Mouse (Mus musculus) gonadal fat pad, adult 2 months (tissue): ENCODE data around the gene Acer3. TPM values are rescaled to one million over a fixed set of nuclear protein-coding genes. Genes with fewer than 3 reads are reported as not detected.

Experiments used
- DNase-seq: peaks from one replicate; pipeline ENCODE4 v3.0.0-alpha.2; 2012; ENCODE audit warnings: low read depth
- polyA plus RNA-seq: library from polyadenylated mRNA; depleted of rRNA; stranded (reverse); fragments of >200 nt; gene quantifications from 2 replicates; pipeline ENCODE4 v1.2.3, GENCODE M21; 2012; rRNA removed

Acer3 gene
- 8.2 and 17.9 TPM in 2 replicates for polyA plus RNA-seq

- DNase-seq, result no peak
These were observed at the start of gene Acer3 for GRCm38 (mm10) chr7:98321083-98321482. Gene Acer3, minus strand, starts transcription at chr7:98321208.

GRCm38 (mm10) chr7:98369762-98370369, 48.9 kb upstream of the Acer3 start:
- DNase-seq, result no peak

GRCm38 (mm10) chr7:98361662-98362061, 40.7 kb upstream of the Acer3 start:
- DNase-seq, result no peak

DNA sequence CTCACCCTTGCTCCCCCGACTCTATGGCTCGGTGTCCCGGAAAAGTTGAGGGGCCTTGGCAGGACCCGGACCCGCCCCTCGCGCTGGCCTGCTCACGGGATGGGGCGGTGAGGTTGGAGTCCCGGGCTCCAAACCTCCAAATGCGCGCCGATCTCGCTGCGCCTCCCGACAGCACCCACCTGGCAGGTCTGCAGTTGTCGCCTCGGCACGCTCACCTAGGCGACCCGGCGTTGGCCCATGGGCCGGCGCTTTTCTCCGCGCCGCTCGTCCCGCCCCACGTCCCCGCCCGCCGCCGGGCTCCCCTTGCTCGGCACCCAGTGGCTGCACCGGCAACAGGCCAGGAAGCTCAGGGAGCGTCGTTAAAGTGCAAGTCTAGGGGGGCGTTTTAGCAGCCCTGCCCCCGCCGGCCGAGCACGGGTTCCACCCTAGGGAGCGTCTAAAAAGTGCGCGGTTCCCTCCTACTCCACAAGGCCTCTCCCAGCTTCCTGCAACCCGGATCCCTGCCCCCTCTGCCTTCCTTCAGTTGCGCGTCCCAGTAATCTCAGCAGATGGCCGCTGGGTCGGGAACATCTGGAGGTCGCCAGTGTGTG, 40.1 kb upstream of the Acer3 start, which contains the start of gene Tsku:
Gene Tsku (minus strand): TSS at position 266 of the 590 bp plus-strand sequence.
- DNase-seq, result no peak

GRCm38 (mm10) chr7:98360621-98360990, 39.6 kb upstream of the Acer3 start:
- DNase-seq, result no peak

GRCm38 (mm10) chr7:98359951-98360620, 39.1 kb upstream of the Acer3 start:
- DNase-seq, result no peak

DNA sequence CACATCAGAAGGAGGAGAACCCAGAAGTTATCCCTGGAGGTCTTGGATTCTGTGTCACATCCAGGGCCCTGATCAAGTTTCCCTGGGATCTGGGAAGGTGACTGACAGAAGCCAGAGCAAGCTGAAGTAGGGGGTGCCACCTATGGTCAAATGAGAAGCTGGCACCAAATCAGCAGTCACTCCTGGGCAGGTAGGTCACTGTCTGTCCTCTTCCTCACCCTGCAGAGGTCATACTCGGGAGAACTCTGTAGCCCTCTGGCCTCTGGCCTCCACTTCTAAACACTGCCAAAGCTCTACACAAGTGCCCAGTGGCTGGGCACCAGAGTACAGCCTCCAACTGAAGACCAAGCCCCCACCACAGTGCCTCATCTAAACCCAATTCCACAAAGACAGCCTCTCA, 37.0 kb upstream of the Acer3 start:
- no peak for DNase-seq

DNA sequence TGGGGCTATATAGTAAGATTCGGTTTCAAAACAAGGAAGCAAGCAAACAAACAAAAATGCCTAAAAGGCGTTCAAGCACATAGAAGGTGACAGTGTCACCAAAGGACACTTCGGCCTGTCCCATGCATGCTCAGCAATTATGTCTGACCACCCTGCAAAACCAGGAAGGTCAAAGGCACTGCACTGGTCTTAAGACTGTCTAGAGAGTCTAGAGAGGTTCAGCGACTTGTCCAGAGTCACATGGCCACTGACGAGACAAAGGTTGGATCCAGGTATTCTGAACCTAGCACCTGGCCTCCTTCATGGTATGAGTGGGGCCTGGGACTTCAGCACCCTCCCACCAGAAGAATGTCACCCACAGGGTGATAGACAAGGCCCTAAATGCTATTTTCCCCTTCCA, 36.3 kb upstream of the Acer3 start:
- no peak for DNase-seq

DNA sequence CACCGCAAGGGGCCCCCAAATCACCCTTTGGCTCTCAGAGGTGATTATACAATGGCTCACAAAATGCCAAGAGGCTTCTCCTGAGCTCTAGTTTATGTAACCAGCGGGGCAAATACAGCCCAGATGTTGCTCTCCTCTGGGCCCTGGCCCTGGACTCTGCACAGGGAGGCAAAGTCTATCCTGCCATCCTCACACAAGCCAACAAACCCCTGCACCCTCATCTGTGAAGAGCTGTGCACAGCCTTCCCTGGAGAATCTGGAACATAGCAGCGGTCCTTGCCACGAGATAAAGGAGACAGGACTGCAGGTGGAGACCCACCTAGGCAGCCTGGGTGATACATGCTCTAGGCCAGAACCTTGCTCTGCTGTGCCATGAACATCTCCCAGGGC, 33.9 kb upstream of the Acer3 start:
- no peak for DNase-seq

- DNase-seq, result no peak
These were observed 33.3 kb upstream of the Acer3 start for GRCm38 (mm10) chr7:98354160-98354920.

GRCm38 (mm10) chr7:98353616-98354015, 32.6 kb upstream of the Acer3 start:
- DNase-seq, result no peak

DNA sequence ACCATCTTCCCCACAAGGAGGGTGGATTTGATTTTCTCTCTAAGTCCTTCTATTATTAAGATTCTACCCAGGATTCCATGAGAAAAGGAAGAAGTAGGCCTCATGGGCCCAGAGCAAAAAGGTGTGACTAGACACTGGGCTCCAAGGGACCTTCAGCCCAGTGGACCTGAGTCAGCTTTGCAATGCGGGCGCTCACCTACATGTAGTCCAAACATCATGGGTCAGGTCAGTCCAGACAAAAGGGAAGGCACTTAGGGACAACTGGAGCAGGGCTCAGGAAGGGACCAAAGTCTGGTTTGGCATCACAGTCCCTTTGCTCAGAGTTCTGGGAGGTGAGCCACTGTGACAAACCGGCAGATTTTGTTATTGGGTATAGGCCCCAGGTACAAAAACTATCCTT, 30.5 kb upstream of the Acer3 start:
- DNase-seq, result no peak

- DNase-seq, result no peak
These were observed 28.8 kb upstream of the Acer3 start for GRCm38 (mm10) chr7:98349821-98350220.

GRCm38 (mm10) chr7:98349096-98349495, 28.1 kb upstream of the Acer3 start:
- DNase-seq, result no peak

DNA sequence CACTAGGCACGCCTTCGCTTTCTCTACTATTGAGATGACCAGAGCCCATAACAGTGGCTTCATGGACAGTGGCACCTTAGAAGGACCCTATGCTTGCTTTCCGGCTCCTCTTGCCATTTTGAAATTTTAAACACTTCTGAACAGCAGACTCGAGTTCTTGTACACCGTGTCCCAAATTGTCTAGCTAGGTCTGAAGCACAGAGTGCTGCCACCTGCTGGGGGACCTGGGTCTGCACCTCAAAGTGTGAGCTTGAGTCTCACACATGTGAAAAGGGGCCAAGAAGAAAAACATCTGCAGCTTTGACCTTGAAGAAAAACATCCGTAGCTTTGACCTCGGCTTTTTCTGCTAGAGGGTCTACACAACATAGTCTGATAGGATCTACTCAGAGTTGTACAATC, 27.0 kb upstream of the Acer3 start:
- DNase-seq, result no peak

GRCm38 (mm10) chr7:98347471-98347870, 26.5 kb upstream of the Acer3 start:
- no peak for DNase-seq

DNA sequence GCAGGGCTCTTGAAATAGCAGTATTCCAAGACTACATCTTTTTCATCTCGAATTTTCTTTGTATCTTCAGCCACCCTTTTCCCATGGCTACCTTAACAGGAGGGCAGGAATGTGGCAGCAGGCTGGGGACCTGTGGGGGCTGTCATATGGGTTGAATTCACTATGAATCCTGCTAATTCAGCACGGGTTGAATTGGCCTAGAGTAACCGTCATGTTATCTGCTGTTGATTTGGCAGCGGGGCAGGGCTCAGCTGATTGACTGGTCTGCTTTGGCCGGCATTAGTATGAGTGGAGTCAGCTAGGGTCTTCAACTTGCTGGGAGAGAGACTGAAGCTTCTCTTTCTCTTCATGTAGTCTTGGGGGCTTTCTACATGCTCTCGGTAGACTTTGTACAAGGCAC, 24.0 kb upstream of the Acer3 start:
- DNase-seq, result no peak

DNA sequence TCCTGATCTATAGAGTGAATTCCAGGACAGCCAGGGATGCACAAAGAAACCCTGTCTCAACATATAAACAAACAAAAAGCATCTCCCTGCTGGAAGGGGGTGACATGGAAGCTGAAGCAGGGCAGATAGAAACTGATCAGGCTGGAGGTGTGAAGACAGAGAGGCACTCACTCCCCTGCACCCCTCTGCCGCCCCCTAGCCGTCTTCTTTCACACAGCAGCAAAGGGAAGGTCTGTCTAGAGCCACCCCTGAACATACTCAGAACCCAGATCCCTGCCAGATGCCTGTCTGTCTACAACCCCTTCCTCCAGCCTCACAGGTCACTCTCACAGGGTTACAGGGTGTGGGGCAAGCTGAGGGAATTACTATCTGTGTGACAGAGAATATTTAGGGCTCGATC, 23.4 kb upstream of the Acer3 start:
- DNase-seq, result no peak

DNA sequence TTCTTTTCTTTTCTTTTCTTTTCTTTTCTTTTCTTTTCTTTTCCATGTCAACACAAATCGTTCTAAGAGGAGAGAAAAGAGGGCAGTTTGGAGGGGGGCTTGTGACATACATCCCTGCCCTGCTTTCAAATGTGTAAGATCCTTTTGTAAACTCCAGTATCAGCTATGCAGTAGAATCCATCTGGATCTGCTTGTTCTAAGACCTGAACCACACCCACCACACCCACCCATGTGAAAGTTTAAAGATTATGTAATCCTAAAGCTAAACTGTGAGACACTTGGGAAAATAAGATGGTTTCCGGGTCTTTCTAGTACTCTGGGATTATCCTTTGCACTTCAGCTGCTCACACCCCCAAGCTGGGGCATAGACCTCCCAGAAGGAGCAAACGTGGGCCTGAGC, 21.2 kb upstream of the Acer3 start:
- DNase-seq, result no peak

- no peak for DNase-seq
These were observed 20.5 kb upstream of the Acer3 start for GRCm38 (mm10) chr7:98341475-98341874.

DNA sequence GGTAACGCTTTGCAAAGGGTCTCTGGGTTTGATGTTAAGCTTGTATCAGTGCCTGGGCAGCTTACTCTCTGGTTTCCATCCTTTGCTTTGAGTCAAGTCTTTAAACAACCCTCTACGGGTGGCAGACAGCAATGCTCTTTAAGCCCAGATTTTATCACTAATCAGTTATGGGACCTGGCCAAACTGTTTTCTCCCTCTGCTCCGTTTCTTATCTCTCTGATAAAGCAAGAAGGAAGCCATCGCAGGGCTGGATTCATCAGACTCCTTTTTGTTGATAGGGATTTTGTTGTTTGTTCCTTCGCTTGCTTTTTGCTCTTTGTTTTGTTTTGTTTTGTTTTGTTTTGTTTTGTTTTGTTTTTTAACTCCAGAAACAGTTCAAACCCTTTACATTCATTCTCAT, 19.3 kb upstream of the Acer3 start:
- no peak for DNase-seq

GRCm38 (mm10) chr7:98333987-98334386, 13.0 kb upstream of the Acer3 start:
- no peak for DNase-seq

- DNase-seq, result no peak
These were observed 12.5 kb upstream of the Acer3 start for GRCm38 (mm10) chr7:98333507-98333906.
